Mouse (Mus musculus): ENCODE measurements around the gene Tab2. TPM values are rescaled to one million over a fixed set of nuclear protein-coding genes. Genes with fewer than 3 reads are reported as not detected.
"Not testable (repeated sequence)": the region's sequence is repeated elsewhere in the genome, so short reads cannot be mapped to it uniquely, and the experiment has no call there.

Tab2 gene
- total RNA-seq, 2 experiments from 2014 or later, result 54.9 to 55.7 TPM

DNA sequence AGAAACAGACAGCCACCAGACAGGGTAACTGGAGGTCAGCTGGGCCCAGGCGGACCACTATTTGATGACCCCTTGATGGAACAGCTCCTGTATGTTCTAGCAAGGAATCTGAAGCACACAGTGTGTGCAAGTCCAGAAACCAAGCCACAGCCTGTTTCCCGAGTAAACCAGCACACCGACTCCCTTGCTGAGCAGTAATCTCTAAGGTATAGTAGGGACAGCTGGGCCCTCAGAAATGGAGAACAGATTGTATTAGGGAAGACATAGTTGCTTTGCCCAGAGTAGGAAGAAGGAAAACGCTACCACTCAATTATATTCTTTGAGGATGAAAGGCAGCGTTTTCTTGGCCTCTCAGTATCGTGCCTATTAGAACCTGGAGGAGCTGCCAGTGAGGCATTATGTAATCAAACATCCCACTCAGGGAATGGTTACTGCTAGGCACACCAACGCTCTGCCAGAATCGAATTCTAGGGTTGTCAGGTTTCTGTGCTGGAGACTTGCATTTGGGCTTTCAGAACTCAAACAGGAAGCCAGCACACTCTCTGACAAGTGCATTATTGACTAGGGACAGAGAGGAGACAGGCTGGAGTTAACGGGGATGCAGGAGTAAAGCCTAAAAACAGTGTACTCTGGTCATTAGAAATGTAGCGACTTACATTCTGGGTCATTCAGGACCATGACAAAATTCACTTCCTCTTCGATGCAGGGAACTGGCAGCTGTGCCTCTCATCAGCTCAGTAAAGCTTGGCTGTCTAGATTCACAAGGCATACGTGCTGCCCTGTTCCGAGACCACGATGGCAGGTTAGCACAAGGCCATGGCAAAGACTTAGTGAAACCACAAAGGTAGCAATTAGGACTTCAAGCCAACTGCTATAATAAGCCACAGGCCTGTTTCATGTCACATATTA, 55.1 kb downstream of the Tab2 start:
- no peak for DNase-seq
- intact Hi-C loops (cut with DNase I), result no loop called here

DNA sequence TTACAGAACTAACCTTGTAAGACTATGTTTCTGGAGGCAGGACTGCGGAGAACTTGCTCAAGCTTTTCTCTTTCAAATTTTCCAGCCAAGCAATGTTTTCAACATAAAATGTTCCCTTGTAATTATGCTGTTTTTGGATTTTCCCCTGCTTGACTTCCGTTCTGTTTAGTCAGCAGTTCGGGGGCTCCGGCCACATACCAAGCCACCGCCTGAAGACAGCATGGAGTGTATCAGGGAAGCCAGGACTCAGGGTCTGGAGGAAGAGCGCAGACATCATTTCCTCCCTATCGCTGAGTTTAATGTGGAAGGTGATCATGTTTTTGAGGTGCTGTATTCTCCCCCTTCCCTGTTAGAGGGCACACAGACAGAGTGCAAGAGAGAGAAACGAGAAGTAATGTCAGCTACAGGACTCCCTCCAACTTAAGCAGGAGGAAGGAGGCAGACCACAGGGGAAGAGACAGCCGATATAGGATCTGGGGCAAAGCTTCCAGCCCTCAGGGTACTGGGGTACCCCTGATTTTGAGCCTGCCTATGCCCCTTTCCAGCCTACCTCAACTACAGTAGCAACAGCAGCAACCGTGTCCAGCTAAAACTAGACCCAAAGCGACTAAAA, 67.7 kb downstream of the Tab2 start:
- no peak for DNase-seq
- intact Hi-C loops (cut with DNase I), result no loop called here

DNA sequence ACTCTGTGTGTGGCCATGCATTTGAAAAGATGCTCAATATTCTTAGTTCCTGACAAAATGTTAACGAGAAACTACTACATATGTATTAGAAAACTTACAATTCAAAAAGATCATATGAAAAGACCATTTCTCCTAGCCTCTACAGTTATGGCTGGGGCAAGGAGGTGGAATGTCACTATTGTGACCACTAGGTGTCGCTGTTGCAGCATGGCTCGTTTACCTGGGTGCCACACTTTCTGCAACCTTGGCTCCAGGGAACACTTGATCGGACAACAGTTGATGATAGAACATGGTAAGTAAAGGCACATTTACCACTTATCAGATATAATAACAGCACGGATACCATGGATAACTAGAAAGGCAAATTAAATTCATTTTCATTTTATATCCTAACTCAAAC, 72.5 kb downstream of the Tab2 start:
- intact Hi-C loops (cut with DNase I), result loop anchor here (1.0 kb wide), 3 partner anchors 73 to 357 kb away; no protein-coding TSS in a partner anchor
- peak; percentile 77 to 88 for DNase-seq

DNA sequence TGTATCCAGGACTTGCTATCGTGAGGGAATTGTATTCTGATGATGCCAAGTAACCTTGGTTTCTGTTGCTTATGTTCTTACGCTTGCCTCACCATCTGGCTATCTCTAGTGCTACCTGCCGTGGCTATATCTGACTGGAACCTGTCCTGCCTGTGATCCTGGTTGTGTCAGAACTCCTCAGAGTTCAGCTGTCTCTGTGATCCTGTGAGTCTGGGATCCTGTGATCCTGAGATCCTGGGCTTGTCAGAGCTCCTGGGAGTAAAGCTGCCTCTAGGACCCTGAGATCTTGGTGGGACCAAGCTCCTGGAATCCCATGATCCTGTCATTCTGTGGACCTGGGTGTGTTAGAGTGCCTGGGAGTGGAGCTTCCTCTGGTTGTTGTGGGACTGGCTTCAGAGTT, 74.1 kb downstream of the Tab2 start:
- no peak for DNase-seq
- intact Hi-C loops (cut with DNase I), result no loop called here

DNA sequence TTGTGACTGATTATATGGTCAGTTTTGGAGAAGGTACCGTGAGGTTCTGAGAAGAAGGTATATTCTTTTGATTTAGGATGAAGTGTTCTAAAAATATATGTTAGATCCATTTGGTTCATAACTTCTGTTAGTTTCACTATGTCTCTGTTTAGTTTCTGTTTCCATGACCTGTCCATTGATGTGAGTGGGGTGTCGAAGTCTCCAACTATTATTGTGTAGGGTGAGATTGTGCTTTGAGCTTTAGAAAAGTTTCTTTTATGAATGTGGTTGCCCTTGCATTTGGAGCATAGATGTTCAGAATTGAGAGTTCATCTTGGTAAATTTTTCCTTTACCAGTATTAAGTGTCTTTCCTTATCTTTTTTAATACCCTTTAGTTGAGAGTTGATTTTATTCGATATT, 75.7 kb downstream of the Tab2 start:
- DNase-seq; intact Hi-C loops (cut with DNase I): not testable (repeated sequence)

DNA sequence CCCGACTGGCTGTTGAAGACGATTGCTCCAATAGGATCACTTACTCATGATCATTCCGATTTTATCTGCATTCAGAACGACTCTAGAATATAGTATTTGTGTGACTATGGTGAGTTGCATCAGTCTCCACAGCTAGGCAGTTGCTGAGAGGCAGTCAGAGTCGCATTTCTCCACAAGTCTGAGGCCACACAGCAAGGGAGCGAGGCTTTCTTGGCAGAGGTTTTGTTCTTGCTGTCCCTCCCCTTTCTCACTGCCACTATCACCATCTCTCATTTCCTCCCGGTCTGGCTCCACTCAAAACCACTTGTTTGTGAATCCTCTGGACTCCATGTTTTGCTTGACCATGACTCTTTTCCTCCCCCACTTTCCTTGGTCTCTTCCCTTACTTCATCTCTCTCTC, 81.8 kb downstream of the Tab2 start:
- intact Hi-C loops (cut with DNase I), result no loop called here
- no peak for DNase-seq

DNA sequence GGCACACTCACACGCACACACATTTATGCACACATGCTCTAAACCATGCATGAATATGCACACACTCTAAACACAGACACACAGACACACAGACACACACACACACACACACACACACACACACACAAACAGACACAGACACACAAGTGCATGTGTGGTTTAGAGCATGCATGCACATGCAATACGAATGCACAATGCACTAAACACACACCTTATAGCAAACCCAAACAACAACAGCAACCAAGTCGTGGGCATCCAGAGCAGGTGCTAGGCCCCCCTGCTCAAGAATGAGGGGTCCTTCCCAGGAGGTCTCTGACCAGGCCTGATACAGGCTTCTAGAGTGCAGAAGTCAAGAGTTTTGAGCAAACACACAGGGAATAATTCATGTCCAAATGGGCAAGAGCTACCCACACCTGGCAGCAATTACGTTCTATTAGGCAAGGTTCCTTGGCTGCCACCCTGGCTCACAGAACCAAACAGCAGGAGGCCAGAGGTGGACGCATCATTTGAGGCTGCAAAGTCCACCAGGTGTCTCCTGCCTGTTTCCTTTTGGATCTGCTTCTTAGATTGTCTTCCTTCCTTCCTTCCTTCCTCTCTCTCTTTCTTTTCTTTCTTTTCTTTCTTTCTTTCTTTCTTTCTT, 84.5 kb downstream of the Tab2 start:
- intact Hi-C loops (cut with DNase I), result no loop called here
- no peak for DNase-seq

DNA sequence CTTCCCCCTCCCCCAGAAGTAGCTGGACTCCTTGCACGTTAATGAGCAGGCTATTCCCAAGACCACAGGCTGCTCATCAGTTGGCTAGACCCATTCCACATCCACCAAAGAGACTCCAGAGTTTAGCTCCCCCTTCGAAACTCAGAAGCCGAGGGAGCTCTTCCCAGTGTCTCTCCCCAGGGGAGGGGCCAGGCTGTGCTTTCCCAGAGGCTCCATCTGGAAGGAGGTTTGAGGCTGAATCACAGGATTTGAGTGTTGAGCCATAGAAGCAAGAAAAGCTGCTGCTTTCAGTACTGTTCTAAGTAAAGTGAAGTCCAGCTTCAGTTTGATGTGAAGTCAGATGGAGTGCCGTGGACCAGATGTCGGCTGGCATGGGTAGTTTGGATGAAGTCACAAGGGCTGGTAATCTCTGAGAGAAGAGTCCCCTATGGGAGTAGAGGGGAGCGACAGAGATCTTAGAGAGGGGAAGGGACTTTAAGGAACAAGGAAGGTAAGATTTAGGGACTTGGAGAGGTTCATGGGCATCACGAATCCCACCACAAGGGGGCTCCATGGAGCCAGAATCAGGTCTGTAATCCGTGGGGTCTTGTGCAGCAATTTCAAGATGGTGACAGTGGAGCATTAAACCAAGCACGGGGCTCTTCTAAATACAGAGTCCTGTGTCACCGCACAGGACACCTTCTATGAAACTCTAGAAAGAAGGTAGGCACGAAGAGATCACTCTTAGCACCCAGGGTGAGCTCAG, 85.3 kb downstream of the Tab2 start:
- intact Hi-C loops (cut with DNase I), result no loop called here
- DNase-seq, result peak; percentile 52 to 63

DNA sequence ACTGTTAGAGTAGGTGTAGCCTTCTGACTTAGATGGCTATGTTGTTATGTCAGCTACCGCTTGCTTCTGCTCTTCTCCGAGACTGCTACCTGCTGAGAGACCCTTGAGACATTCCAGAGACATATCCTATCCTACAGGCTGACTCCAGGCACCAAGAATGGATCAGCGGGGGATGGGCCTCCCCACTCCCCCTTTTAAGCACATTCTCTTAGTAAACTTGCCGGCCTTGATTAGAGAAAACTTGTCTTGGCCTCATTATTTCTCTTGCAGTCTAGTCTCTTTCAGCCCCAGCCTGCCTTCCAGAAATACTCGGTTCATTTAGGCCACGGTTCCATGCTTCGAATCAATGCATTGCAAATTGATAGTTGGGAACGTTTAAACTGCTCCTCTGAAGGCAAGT, 86.3 kb downstream of the Tab2 start:
- no peak for DNase-seq
- intact Hi-C loops (cut with DNase I), result no loop called here

DNA sequence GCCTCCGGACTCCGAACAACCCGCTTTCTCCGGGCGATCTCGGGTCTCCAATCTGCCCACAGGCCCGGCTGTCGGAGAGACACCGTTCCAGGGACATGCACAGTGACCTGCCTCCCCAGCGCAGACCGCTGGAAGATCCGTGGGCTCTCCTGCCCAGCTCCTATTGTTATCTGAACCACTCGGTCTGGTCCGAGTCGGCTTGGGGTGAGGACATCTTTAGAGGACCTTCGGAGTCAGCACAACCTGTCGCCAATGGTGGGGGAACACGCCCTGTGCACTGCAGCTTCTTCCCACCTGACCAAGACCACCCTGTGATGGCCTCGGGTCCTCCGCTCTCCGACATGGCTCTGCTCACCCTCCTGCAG, 88.4 kb downstream of the Tab2 start:
- intact Hi-C loops (cut with DNase I), result no loop called here
- no peak for DNase-seq

DNA sequence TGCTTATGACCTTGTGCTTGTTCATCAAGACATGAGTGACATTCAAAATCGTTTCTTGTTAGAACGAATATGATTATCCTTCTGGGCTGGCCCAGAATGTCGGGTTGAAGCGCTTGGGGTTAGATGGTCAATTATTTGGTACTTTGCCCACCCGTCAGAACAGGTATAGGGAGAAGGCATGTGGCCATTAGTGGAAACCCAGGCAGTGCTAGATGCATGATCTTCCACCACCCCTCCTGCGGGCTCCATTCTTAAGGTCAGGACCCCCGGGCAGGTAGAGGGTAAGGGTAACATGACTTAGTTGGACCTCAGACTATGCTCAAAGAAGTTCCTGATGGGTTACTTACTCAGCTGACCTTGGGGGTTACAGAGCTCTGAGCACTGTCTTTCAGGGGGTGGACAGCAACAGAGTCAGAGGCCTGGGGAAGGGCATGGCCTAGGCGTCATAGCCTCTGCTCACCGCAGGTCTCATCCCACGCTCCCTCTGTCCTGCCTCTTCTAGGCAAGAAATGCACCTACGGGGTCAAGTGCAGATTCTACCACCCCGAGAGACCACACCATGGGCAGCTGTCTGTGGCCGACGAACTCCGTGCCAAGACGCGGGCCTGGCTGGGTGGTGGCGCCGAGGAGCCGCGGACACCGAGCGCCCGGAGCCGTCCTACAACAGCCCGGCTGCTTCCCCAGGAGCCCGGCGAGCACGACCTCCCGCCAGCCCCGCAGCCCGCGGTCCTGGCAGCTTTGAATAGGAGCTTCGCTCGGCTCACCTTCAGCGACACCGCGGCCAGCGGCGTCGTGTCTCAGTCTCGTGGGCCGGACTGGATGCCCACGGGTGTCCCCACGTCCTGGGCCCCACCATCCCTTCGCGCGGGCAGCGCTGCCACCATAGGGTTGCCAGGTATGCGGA, 89.0 kb downstream of the Tab2 start:
- intact Hi-C loops (cut with DNase I), result no loop called here
- peak; percentile 50 to 52 for DNase-seq

DNA sequence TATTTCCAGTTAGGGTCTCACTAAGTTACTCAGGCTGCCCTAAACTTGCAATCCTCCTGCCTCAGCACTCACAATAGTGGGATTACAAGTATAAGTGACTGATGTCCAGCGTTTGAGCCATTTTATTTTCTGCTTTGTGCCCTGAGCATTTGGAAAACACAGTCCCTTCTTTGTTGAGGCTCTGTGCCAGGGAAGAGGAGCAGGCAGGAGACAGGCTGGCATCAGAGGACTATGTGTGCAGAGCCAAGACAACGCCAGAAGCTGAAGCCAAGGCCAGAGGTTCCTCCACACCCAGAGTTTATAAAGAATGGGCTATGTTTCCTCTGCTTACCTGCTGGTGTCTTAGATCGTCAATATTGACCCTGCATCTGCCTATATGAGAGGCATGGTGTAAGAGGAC, 91.2 kb downstream of the Tab2 start:
- intact Hi-C loops (cut with DNase I), result no loop called here
- no peak for DNase-seq

DNA sequence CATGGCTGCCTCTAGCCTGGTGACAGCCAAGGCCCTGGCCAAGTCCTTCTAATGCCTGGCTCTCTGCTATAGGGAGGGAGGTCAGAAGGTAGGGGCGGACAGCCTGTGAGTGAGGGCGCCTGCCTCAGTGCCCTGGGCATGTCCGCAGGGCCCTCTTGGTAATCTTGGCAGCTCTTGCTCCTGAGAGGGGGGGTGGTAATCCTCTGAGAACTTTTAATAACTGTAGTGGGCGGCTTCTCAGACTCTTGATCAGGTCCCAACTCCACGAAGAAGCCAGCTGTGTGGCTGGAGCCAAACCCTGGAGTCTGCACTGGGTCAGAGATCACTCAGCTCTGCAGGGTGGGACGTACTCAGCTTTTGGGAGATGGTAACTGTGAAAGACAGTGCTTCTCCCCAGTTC, 91.8 kb downstream of the Tab2 start:
- peak; percentile 29 to 46 for DNase-seq
- intact Hi-C loops (cut with DNase I), result no loop called here

DNA sequence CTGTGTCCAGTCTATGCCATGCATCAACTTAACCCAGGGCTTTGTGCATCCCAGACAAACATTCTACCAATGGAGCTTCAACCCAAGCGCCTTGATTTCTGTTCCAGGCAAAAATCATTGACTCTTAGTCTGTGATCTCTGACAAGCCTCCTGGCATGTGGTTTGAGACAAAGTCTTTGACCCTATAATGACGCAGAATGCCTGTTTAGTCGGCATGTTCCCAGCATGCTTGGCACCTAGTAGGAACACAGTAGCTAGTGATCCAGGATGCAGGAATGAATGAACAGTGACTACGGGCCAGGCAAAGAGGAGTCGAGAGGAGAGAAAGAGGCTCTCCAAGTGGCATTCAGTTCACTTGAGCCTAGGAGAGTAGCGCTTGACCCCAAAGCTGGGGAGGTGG, 92.6 kb downstream of the Tab2 start:
- intact Hi-C loops (cut with DNase I), result no loop called here
- no peak for DNase-seq

DNA sequence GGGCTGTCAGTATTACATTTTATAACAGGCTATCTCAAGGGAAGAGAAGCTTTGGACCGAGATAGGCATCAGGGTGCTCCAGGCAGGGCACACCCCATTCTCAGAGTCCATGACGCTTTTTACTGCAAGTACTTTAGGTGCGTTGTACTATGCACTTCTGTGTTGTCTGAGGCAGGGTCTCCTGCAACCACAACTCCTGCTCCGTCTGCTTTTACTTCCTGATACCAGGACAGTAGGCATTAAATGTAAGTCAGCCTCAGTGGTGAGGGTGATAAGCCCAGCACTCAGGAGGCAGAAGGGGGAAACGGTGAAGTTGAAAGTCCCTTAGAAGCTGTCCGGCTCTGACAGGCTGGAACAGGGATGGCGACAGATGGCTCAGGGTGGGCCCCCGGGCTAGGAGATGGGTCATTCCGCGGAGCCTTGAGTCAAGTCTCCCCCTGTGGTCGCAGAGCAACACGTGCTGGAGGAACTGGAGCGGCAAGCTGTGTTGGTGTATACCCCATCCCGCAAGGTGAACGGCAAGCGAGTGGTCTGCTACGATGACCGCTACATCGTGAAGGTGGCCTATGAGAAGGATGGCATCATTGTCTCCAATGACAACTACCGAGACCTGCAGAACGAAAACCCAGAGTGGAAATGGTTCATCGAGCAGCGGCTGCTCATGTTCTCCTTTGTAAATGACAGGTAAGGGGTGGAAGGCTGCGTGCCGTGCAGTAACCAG, 93.9 kb downstream of the Tab2 start:
- intact Hi-C loops (cut with DNase I), result no loop called here
- DNase-seq, result no peak

DNA sequence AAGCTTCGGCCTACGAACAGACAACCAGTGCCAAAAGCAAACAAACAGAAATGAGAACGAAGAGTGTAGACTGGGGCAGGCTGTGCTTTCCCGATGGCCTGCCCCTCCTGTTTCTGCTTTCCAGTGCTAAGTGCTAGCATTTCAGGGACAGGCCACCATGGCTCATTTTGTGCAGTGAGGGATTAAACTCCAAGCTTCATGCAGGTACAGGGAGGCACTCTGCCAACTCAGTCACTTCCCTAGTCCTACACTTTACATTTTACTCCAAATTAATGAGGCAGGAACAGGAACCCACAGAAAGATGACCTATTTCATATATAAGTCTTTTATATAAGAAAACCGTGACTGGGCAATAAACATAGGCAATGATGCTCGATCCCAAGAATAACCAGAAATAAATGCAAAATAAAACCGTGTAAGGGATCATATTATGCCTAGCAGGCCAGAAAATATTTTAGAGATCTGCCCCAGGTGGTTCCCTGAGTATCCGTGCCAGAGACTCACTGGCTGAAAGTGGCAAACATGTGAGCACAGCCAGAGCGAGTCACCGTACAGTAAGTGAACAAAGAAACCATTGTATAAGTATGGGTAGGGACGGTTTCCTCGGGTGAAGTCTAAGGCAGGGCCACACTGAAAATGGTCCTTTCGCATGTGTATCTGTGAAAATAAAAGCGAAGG, 94.6 kb downstream of the Tab2 start:
- intact Hi-C loops (cut with DNase I), result no loop called here

DNA sequence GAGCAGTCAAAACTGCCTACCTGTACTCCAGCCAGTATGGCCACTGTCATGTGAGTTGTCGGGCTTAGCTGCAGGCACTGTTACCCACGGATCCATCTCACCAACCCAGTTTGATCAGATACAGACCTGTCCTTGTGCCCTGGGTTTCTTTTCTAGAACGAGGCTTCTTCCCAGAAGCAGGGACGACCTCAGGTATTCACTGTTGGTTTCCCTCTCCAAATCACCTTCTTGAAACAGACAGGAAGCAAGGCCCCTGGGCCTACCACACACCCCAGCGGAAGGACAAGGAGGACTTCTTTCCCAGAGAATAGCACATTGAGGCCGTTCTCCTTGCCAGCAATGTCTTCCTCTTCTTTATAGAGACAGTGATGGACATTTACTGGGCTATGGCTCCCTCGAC, 95.5 kb downstream of the Tab2 start:
- intact Hi-C loops (cut with DNase I), result no loop called here

More for the DNA sequence above, 94.6 kb downstream of the Tab2 start:
- DNase-seq, result no peak

More for the DNA sequence above, 95.5 kb downstream of the Tab2 start:
- no peak for DNase-seq

Data from heart, postnatal 10 days (tissue).